Mouse (Mus musculus): ENCODE data around the gene Ppp1r21. TPM values are rescaled to one million over a fixed set of nuclear protein-coding genes. Genes with fewer than 3 reads are reported as not detected.

The Ppp1r21 gene
- polyA plus RNA-seq, 1 experiment = 82.2 TPM

- H3K4me3 ChIP-seq (ENCODE audit: insufficient read depth, low read length) = no peak overlapping the region
- no peak overlapping the region for H3K27ac ChIP-seq (ENCODE audit: insufficient read depth, low read length)
- TF ChIP-seq POLR2A (IDR thresholded peaks at IDR 0.05; ENCODE audit: extremely low read depth, insufficient read depth, low read length) (no peak), CTCF (IDR thresholded peaks at IDR 0.05; ENCODE audit: extremely low read depth, insufficient read depth, low read length) (no peak)
- H3K4me1 ChIP-seq (ENCODE audit: control insufficient read depth, insufficient read depth, low read length) = no peaks in the 10 kb centered on the region
Measured at GRCm38 (mm10) chr17:88556688-88557087, 26.8 kb downstream of the Ppp1r21 start.

- Histone ChIP-seq H3K4me1 (ENCODE audit: control insufficient read depth, insufficient read depth, low read length) (no peaks in the 10 kb centered on the region), H3K4me3 (ENCODE audit: insufficient read depth, low read length) (no peak overlapping the region), H3K27ac (ENCODE audit: insufficient read depth, low read length) (no peak overlapping the region)
- TF ChIP-seq POLR2A (IDR thresholded peaks at IDR 0.05; ENCODE audit: extremely low read depth, insufficient read depth, low read length) (no peak), CTCF (IDR thresholded peaks at IDR 0.05; ENCODE audit: extremely low read depth, insufficient read depth, low read length) (peak; percentile 67)
Measured at GRCm38 (mm10) chr17:88558168-88558842, 28.4 kb downstream of the Ppp1r21 start.

DNA sequence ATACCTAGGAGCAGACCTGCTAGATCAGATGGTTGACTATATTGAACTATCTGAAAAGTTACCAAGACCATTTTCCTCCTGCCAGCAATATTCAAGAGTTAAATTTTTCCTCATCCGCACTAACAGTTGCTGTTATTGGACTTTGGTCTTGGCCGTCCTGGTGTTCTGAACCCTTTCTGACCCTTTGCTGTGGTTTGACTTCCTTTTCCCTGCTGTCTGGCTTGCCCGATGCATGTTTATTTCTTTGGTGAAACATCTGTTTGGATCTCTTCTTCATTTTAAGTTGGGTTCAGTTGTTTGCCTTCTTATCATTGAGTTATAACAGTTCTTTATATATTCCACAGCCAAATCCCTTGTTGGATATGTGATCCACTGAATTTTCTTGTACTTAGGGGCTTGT, 33.7 kb downstream of the Ppp1r21 start:
- Histone ChIP-seq H3K4me1 (ENCODE audit: control insufficient read depth, insufficient read depth, low read length) (peaks cover 2% of the 10 kb centered on the region; the same call in 1 of the 2 replicates), H3K4me3 (ENCODE audit: insufficient read depth, low read length) (no peak overlapping the region), H3K27ac (ENCODE audit: insufficient read depth, low read length) (no peak overlapping the region)
- no peak for TF ChIP-seq CTCF (IDR thresholded peaks at IDR 0.05; ENCODE audit: extremely low read depth, insufficient read depth, low read length)

DNA sequence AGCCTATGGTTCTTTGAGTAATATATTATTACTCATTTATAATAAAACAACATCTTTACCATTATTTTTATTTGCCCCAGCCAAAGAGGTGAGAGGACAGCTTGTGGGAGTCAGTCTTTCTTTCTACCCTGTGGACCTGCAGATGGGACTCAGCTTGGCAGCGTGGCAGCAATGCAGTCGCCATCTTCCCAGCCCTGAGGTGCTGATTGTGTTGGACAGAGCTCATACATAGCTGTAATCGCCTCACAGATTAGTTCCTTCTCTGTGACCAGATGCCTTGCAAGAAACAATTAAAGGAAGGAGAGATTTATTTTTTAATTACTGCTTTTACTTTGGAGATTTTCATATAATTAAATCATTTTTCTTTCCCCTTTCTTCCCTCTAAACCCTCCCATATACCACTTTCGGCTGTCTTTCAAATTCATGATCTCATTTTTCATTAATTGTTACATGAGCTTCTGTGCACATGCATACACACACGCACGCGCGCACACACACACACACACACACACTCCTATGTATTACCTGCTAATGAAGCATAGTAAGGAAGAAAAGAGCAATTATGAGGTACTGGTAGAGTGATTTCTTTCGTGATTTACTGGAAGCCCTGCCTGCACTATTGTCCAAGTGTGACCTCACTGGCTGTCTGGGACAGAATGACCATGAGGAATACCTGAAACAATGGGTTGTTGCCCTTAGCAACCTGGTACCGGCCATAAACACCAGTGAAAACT, 40.1 kb downstream of the Ppp1r21 start:
- Histone ChIP-seq H3K27ac (ENCODE audit: insufficient read depth, low read length) (no peak overlapping the region), H3K4me1 (ENCODE audit: control insufficient read depth, insufficient read depth, low read length) (peaks cover 2% of the 10 kb centered on the region; the same call in 1 of the 2 replicates), H3K4me3 (ENCODE audit: insufficient read depth, low read length) (no peak overlapping the region)
- TF ChIP-seq CTCF (IDR thresholded peaks at IDR 0.05; ENCODE audit: extremely low read depth, insufficient read depth, low read length) (no peak), POLR2A (IDR thresholded peaks at IDR 0.05; ENCODE audit: extremely low read depth, insufficient read depth, low read length) (no peak)

DNA sequence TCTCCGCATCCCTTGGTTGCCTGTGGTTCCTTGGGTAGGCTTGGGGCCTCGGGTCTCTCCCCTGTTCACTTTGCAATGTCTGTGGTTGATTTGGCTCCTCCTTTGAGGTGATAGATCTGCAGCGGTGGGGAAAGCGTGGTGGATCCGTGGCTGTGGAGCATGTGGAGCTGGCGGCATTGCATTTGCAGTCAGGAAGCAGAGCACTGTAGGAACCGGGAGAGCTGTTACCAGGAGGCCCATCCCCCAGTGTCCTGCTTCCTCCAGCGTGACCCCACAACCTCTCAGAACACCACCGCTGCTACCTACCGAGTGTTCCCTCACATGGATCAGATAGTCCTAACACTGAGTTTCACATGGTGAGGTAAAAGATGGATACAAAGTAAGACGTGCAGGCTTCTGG, 40.9 kb downstream of the Ppp1r21 start:
- Histone ChIP-seq H3K4me1 (ENCODE audit: control insufficient read depth, insufficient read depth, low read length) (no peaks in the 10 kb centered on the region; the same call in 1 of the 2 replicates), H3K4me3 (ENCODE audit: insufficient read depth, low read length) (no peak overlapping the region), H3K27ac (ENCODE audit: insufficient read depth, low read length) (no peak overlapping the region)
- no peak for TF ChIP-seq CTCF (IDR thresholded peaks at IDR 0.05; ENCODE audit: extremely low read depth, insufficient read depth, low read length)
- TF ChIP-seq POLR2A (IDR thresholded peaks at IDR 0.05; ENCODE audit: extremely low read depth, insufficient read depth, low read length) = no peak

GRCm38 (mm10) chr17:88574811-88575210, 44.9 kb downstream of the Ppp1r21 start:
- no peak overlapping the region for H3K27ac ChIP-seq (ENCODE audit: insufficient read depth, low read length)
- H3K4me3 ChIP-seq (ENCODE audit: insufficient read depth, low read length) = no peak overlapping the region
- TF ChIP-seq POLR2A (IDR thresholded peaks at IDR 0.05; ENCODE audit: extremely low read depth, insufficient read depth, low read length) = no peak
- TF ChIP-seq CTCF (IDR thresholded peaks at IDR 0.05; ENCODE audit: extremely low read depth, insufficient read depth, low read length) = no peak
- no peaks in the 10 kb centered on the region for H3K4me1 ChIP-seq (ENCODE audit: control insufficient read depth, insufficient read depth, low read length)

- Histone ChIP-seq H3K4me1 (ENCODE audit: control insufficient read depth, insufficient read depth, low read length) (0 out of 2 replicates have a peak, but pooled peaks cover 2% of the 10 kb centered on the region), H3K4me3 (ENCODE audit: insufficient read depth, low read length) (no peak overlapping the region), H3K27ac (ENCODE audit: insufficient read depth, low read length) (no peak overlapping the region)
- TF ChIP-seq CTCF (IDR thresholded peaks at IDR 0.05; ENCODE audit: extremely low read depth, insufficient read depth, low read length) (no peak), POLR2A (IDR thresholded peaks at IDR 0.05; ENCODE audit: extremely low read depth, insufficient read depth, low read length) (no peak)
Measured at GRCm38 (mm10) chr17:88578522-88579242, 48.8 kb downstream of the Ppp1r21 start.

GRCm38 (mm10) chr17:88580556-88580955, 50.6 kb downstream of the Ppp1r21 start:
- H3K4me1 ChIP-seq (ENCODE audit: control insufficient read depth, insufficient read depth, low read length) = 0 out of 2 replicates have a peak, but pooled peaks cover 2% of the 10 kb centered on the region
- H3K27ac ChIP-seq (ENCODE audit: insufficient read depth, low read length) = peak overlapping the region; percentile 25; the same call in 1 of the 2 replicates
- no peak overlapping the region for H3K4me3 ChIP-seq (ENCODE audit: insufficient read depth, low read length)
- no peak for TF ChIP-seq CTCF (IDR thresholded peaks at IDR 0.05; ENCODE audit: extremely low read depth, insufficient read depth, low read length)
- TF ChIP-seq POLR2A (IDR thresholded peaks at IDR 0.05; ENCODE audit: extremely low read depth, insufficient read depth, low read length) = no peak

- TF ChIP-seq CTCF (IDR thresholded peaks at IDR 0.05; ENCODE audit: extremely low read depth, insufficient read depth, low read length) (no peak), POLR2A (IDR thresholded peaks at IDR 0.05; ENCODE audit: extremely low read depth, insufficient read depth, low read length) (no peak)
- peak overlapping the region; percentile 23; the same call in 1 of the 2 replicates for H3K27ac ChIP-seq (ENCODE audit: insufficient read depth, low read length)
- H3K4me1 ChIP-seq (ENCODE audit: control insufficient read depth, insufficient read depth, low read length) = 0 out of 2 replicates have a peak, but pooled peaks cover 2% of the 10 kb centered on the region
- H3K4me3 ChIP-seq (ENCODE audit: insufficient read depth, low read length) = no peak overlapping the region
Measured at GRCm38 (mm10) chr17:88581511-88582021, 51.6 kb downstream of the Ppp1r21 start.
